Mouse (Mus musculus): Measurements from ENCODE around the gene Nrarp.

DNA sequence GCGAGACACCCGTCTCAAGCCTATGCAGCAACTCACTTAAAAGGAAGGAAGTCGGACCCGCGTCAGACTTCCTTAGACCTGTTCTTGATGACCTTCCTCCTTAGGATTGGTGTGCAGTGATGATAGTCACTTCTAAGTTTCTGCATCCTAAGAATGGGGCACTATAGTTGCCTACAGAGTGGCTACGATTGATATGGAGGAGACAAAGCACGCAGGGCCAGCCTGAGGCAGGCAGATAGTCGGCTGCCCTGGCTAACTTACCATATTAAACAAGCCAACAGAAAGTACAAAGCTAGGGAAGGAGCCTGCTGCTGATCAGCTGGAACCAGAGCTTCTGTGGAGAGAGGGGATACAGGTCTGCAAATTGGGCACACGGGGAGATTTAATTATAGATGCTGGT is 49.0 kb upstream of the Nrarp start:
- TF ChIP-seq CTCF (IDR thresholded peaks at IDR 0.05) (no peak), EP300 (IDR thresholded peaks at IDR 0.05) (no peak)
